Mouse (Mus musculus) liver, embryonic 14.5 days (tissue): Measurements from ENCODE around the gene Nphp4.

Source experiments
- CTCF ChIP-seq: IDR thresholded peaks from 2 replicates; pipeline ENCODE4 v1.5.1; 2016; ENCODE audit warnings: antibody characterized with exemption, low read depth, control low read depth
- EP300 ChIP-seq: IDR thresholded peaks from 2 replicates; pipeline ENCODE4 v1.6.1; 2016; ENCODE audit warnings: antibody characterized with exemption, low read depth

- TF ChIP-seq CTCF (peak; percentile 90), EP300 (no peak)
Measured at GRCm38 (mm10) chr4:152435255-152435654, 41.3 kb upstream of the Nphp4 start.
